Mouse (Mus musculus) megakaryocyte progenitor cell, adult 5-6 weeks (primary cell): Measurements from ENCODE around the gene Stpg1. TPM values are rescaled to one million over a fixed set of nuclear protein-coding genes. Genes with fewer than 3 reads are reported as not detected.

Source experiments
- ATAC-seq: replicated peaks from 2 replicates; pipeline ENCODE4 v1.8.0; 2016; ENCODE audit warnings: mild to moderate bottlenecking, moderate TSS enrichment, inconsistent platforms; ENCODE audit not compliant: poor library complexity
- total RNA-seq, 2 experiments: library from RNA; stranded (forward) in 1 of 2; stranded (reverse) in 1 of 2; fragments of 157-497, 149-512 nt in 1 of 2; fragments of 200-1000 nt in 1 of 2; gene quantifications; 2 replicates each; pipeline versions ENCODE4 v1.2.3 to v1.2.4; 2015 to 2017

Gene Stpg1
- total RNA-seq (2015) (0.12 TPM in 1 of 2 replicates, not detected in the other), total RNA-seq (2017) (not detected in 2 replicates)

GRCm38 (mm10) chr4:135494521-135495396, at the start of gene Stpg1, which contains the start of gene Nipal3:
Gene Stpg1, plus strand, starts transcription at chr4:135494790.
Gene Nipal3, minus strand, starts transcription at chr4:135495038.
- peak; percentile 92 for ATAC-seq

GRCm38 (mm10) chr4:135451360-135452015, 43.1 kb upstream of the Stpg1 start:
- no peak for ATAC-seq

- ATAC-seq, result no peak
These were observed 41.4 kb upstream of the Stpg1 start for GRCm38 (mm10) chr4:135453164-135453563.

- no peak for ATAC-seq
These were observed 41.0 kb upstream of the Stpg1 start for GRCm38 (mm10) chr4:135453572-135453971.

- ATAC-seq, result no peak
These were observed 31.2 kb upstream of the Stpg1 start for GRCm38 (mm10) chr4:135463406-135463805.

GRCm38 (mm10) chr4:135477851-135478250, 16.7 kb upstream of the Stpg1 start:
- ATAC-seq, result no peak

- peak; percentile 77 for ATAC-seq
These were observed 14.2 kb upstream of the Stpg1 start for GRCm38 (mm10) chr4:135480370-135480769.

- ATAC-seq, result no peak
These were observed 9.5 kb upstream of the Stpg1 start for GRCm38 (mm10) chr4:135485086-135485485.

- ATAC-seq, result no peak
These were observed 8.2 kb upstream of the Stpg1 start for GRCm38 (mm10) chr4:135486352-135486751.

GRCm38 (mm10) chr4:135489256-135489655, 5.3 kb upstream of the Stpg1 start:
- no peak for ATAC-seq

- ATAC-seq, result no peak
These were observed 1.3 kb upstream of the Stpg1 start for GRCm38 (mm10) chr4:135493271-135493670.

GRCm38 (mm10) chr4:135493691-135494520, 684 bp upstream of the Stpg1 start:
- ATAC-seq, result peak; percentile 41

- no peak for ATAC-seq
These were observed 804 bp downstream of the Stpg1 start for GRCm38 (mm10) chr4:135495397-135495791.

GRCm38 (mm10) chr4:135495810-135496209, 1.2 kb downstream of the Stpg1 start:
- no peak for ATAC-seq

GRCm38 (mm10) chr4:135498136-135498535, 3.5 kb downstream of the Stpg1 start:
- no peak for ATAC-seq

- ATAC-seq, result 0 out of 2 replicates have a peak, but pooled peaks have one; percentile 19
These were observed 5.2 kb downstream of the Stpg1 start for GRCm38 (mm10) chr4:135499831-135500230.

- 0 out of 2 replicates have a peak, but pooled peaks have one; percentile 26 for ATAC-seq
These were observed 7.0 kb downstream of the Stpg1 start for GRCm38 (mm10) chr4:135501587-135501986.

- ATAC-seq, result peak; percentile 49
These were observed 11.2 kb downstream of the Stpg1 start for GRCm38 (mm10) chr4:135505794-135506193.

GRCm38 (mm10) chr4:135507547-135508350, 13.2 kb downstream of the Stpg1 start:
- peak; percentile 63 for ATAC-seq

- ATAC-seq, result peak; percentile 48
These were observed 13.9 kb downstream of the Stpg1 start for GRCm38 (mm10) chr4:135508419-135509039.
